Mouse (Mus musculus): Measurements from ENCODE around the gene BC037034.

- TF ChIP-seq CTCF (IDR thresholded peaks at IDR 0.05; ENCODE audit: low read depth) (no peak), EP300 (IDR thresholded peaks at IDR 0.05; ENCODE audit: low read depth) (no peak)
Measured at GRCm38 (mm10) chr5:138277994-138278393, 14.2 kb upstream of the BC037034 start.
